Mouse (Mus musculus) thymus, postnatal 0 days (tissue): ENCODE measurements around the gene Hnrnpu. TPM values are rescaled to one million over a fixed set of nuclear protein-coding genes. Genes with fewer than 3 reads are reported as not detected.

Experiments used
- DNase-seq: peaks from one replicate; pipeline ENCODE4 v3.0.0-alpha.2; 2015; ENCODE audit warnings: low spot score
- polyA plus RNA-seq: library from polyadenylated mRNA; unstranded; fragments of >200 nt; fragmentation: Nextera tagmentation; extraction: Ambion mirVana; gene quantifications from 2 replicates; pipeline ENCODE4 v1.2.1, GENCODE M21; 2015

Hnrnpu gene
- polyA plus RNA-seq, 1 experiment from 2014 or later: 450 TPM

DNA sequence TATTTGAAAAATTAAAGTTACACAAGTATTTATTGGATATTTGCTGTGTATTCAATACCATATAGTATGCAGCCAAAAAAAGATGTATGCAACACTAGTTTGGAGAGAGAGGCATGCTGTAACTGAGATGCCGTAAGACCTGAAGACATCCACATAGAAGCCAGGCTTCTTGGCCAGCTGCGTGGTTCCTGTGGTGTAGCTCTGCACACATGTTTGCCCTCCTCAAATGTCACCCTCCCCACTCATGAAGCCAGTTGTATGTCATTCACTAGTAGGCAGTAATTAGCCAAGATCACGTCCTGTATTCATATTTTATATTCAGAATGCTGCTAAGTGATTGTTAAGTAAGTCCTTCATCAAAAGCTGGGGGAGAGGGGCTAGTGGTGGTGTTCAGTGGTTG lies 3.8 kb upstream of the Hnrnpu start:
- DNase-seq: no peak

DNA sequence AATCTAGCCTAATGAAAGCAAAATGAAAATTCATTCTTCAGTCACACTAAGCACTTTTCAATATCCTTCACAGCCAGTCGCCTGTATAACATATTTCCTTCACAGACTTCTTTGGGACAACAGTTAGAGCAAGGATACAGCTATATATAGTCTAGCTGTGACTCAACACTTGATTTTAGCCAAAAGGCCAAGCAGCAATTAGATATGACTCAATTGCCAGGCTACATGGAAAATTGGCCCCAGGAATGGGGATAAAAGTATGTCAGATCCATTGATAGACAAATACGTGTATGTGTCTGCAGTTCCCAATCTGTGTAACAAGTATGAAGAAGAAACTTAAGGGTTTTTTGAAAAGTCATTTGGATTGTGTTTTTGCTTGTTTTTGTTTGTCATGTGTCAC lies 2.6 kb upstream of the Hnrnpu start:
- no peak for DNase-seq

GRCm38 (mm10) chr1:178338318-178338641 lies 683 bp upstream of the Hnrnpu start:
- peak; percentile 33 for DNase-seq

DNA sequence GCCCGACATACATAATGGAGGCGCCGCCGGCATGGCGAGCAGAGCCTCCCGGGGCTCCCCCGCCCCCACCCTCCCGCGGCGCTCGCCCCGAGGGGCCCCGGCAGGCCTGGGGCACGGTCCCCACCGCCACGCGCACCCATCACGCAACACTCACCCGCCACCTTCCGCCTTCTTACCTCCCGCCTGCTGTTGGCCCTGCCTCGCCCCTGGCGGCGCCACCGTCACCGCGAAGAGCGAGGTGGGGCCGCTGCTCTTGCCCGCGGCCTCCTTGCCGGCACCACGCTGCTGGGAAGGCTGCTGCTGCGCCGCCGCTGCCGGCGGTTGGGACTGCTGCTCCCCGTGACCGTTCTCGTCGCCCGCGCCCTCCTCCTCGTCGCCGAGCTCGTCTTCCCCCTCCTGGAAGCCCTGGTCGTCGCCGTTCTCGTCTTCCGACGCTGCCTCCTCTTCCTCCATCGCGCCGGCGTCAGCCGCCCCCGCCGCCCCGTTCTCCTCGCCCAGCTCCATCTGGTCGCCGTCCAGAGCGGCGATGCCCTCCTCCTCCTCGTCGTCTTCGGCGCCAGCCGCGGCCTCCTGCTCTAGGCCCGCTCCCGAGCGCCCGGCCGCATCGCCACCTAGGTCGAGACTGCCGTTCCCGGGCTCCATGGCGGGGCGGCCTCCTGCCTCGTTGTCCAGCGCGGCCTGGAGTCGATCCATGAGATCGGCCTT lies 668 bp downstream of the Hnrnpu start:
- peak; percentile 64 for DNase-seq

- peak; percentile 95 for DNase-seq
These were observed 1.3 kb downstream of the Hnrnpu start for GRCm38 (mm10) chr1:178336289-178336775.

DNA sequence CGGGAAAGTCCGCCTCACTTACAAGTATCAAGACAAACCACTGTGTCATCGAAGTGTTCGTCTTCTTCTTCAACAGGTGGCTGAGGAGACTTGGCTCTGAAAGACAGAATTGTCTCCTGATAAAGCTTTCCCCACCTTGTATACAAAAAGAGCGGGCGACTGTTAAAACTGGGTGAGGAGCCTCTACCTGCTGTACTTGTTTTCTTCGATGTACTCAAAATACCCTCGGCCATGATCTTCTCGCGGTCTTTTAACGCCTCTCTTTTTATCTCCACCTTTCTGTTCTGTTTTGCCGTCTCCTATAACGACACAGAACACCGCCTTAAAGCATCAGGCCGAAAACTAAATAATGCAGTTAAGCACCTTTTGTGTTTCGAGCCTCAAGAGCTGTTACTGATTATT lies 1.7 kb downstream of the Hnrnpu start:
- DNase-seq: peak; percentile 46

GRCm38 (mm10) chr1:178329946-178330345 lies 7.7 kb downstream of the Hnrnpu start:
- no peak for DNase-seq

GRCm38 (mm10) chr1:178329017-178329416 lies 8.6 kb downstream of the Hnrnpu start:
- no peak for DNase-seq

GRCm38 (mm10) chr1:178326950-178327349 lies 10.6 kb downstream of the Hnrnpu start:
- no peak for DNase-seq

DNA sequence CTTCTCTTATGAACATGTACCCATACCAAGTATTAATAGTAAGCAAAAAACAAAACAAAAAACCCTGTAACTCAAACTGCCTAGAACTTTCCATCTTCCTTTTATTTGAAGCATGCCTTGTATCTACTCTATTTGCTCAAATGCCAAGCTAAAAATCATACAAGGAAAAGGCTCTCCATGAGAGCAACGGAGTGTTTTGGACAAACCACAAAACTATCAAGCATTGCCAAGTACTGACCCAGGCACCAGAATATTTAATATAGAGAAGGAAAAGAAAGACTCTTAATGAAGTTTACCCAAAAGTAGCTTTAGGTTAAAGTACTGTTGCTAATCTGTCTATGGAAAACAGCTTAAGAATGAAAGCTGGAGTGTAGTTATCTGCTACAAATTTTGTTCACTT lies 11.2 kb downstream of the Hnrnpu start:
- no peak for DNase-seq

DNA sequence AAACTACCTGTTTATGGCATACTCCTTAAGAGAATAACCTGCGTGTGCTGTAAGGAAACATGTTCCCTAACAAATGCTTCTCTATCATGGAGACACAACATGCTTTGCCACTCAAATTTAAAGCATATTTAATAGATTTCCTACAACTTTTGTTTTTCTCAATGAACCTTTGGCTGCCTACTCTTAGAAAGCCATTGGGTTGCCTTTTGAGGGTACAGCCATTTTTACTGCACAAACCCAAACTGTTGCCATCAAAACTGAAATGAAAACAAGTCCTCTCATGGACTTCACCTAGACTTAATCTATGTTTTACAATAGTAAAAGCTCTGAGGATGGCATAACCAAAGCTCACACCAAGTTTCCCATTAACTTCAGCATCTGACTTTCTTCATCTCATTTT lies 13.0 kb downstream of the Hnrnpu start:
- no peak for DNase-seq

GRCm38 (mm10) chr1:178323235-178323634 lies 14.4 kb downstream of the Hnrnpu start:
- no peak for DNase-seq

DNA sequence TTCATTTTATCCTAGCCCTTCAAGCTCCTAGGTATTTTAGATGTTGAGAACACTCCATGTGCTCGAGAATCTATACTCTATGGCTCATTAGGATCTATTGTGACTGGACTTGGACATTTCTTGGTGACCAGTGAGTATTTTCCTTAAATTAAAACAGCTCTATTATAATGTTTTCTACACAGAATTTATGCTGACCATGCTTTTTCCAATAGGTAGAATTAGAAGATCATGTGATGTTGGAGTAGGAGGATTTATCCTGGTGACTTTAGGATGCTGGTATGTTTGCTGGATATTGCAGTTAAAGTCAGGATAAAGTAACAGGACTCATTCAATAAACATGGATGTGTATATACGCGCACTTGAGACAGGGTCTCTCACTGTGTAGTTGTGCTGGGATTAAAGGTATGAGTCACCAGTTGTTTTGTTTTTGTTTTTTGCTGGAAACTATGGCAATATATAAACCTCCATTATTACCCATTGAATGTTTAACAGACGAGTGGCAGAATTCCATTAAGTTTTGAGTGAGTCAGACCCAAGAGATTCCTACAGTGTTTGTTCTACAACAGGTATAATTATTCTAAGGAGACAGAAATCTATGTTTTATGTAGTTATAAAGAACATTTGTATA lies 15.8 kb downstream of the Hnrnpu start:
- no peak for DNase-seq

DNA sequence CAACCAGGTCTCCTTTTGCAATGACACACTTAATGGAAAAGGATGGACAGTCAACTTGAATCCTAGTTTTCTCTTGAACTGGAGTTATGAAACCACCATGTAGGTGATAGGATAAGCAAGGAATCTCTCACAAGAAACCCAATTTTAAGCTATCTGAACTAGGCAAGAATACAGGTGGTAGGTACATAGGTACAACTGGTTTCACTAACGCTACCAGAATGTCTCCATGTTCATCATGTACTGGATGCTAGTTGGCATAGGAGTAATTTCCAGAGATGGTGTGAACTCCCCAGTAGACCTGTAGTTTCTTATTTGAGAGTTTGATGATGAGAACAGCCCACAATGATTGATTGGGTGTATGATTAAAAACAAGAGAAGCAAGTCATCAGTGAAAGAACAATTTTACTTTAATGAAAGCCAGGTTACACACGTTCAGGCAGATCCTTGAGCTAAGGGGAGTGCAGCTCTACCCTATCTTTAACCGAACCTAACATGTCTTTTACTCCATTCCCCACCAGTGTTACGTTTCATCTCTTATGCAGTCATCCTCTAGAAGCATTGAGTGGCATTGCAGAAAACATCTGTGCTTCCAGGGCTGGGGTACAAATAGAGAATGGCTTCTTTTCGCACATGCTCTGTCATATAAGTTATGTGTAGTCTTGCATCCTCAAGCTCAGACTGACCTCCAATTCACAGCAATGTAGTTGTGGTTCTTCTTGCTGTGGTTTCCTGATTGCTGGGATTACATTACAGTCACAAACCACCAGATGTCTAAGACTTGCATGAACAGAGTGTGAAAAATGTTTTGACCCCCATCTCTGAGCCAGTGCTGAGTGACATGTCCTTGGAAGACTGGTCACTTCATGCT lies 16.6 kb downstream of the Hnrnpu start:
- peak; percentile 30 for DNase-seq

- no peak for DNase-seq
These were observed 17.4 kb downstream of the Hnrnpu start for GRCm38 (mm10) chr1:178320038-178320722.

- peak; percentile 15 for DNase-seq
These were observed 18.1 kb downstream of the Hnrnpu start for GRCm38 (mm10) chr1:178319295-178320037.

DNA sequence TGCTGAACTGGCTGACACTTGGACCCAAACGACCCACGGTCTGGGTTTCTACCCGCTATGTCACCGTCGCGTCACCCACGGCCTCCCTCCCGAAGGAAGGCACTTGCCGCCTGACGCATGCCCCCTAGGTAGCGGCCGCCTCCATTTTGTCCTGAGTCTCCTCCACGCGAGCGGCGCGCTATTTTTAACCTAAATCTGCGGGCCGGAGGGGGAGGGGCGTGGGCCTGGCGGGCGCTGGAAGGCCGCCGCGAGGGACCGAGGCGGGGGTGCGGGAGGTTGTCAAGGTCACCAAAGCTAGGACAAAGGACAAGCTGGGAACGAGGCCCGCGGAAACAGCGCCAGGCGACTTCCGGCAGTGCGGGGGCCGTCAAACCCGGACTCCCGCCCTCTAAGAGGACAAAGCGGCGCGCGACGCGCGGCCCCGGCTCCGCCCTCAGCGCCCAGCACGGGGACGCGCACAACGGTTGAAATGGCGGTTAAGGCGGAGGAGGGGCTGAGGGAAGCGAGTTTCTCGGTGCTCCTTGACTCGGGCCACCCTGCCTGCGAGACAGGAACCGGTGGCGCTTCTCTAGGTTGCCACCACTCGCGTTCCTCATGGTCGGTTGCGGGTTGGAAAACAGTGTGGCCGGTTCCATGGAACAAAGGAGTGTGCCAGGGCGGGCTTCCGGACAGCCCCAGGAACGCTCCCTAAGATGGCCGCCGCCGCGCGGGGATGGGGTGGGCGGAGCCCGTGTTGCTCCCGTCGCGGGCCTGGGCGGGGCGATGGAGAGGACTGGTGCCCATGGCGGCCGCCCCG lies 19.0 kb downstream of the Hnrnpu start, which contains the start of gene Cox20:
TSS of gene Cox20 (plus strand) at position 742 of the 796 bp plus-strand sequence.
- DNase-seq: peak; percentile 97

DNA sequence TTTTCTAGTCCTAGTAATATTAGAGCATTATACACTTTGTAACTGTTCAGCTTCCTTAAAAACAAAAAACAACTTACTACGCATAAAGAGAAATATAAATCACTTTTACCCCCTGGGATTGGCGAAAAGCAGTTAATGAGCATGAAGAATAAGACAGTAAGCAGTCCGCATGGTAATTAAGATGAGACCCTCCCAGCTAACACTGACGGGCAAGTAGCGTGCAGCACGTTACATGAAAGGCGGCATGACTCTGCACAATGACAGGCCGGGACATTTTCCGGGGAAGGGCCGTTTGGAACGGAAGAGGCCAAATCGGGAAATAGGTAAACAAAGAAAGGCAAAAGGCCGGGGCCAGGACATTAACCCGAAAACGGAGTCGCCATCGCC lies 19.6 kb downstream of the Hnrnpu start:
- DNase-seq: no peak

DNA sequence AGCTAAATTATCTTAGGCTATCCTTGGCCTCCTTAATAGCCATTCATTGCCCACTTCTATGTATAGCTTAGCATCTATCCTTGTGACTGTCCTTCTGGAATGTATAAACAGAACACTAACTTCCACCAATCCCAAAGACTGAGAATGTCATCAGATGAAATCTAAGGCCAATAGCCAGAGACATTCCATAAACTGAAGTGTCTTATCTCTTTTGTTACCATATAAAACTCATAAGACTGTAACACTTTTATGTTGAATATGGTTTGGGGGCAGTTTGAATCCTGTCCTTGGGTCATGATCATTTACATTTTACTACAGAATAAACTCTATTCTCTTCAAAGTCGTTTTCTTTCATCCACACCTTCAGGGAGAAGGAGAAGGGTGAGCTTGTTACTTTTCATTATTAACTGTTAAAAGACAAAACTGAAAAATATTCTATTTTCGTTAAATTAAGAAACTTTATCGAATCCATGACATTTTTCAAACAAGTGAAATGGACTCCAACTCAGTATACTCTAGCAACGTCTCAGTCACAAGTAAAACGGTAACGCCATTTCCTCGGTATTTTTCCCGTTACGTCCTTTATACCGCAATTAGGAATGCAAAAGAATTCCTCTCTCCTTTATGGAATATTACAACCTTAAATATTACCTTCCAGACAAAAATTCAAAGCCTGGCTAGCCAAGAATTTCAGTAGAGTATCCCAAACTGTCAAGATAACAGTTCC lies 20.2 kb downstream of the Hnrnpu start:
- DNase-seq: no peak
